Comparison of ENCODE assay signal across 10 mouse cellular contexts in genomic region chr16:87661636-87662035, GRCm38 (mm10). TPM values are rescaled to one million over a fixed set of nuclear protein-coding genes. Genes with fewer than 3 reads are reported as not detected.
A peak's percentile ranks its signal among the peaks of the same experiment; 100 is the strongest.
DNase-seq lines count a peak whose midpoint lies in the region; ATAC-seq and TF ChIP-seq lines count a peak whose summit lies in the region.
"Had no signal": no experiment of that assay in that cellular context is flagged by ENCODE, and none has a peak within 500 bp of the region (broad histone marks: within the 10 kb centered on the region; RNA-seq: fewer than 3 reads in every experiment).

No protein-coding gene starts in this region.

- no peak overlapping the region; the same call in 1 of the 2 replicates for H3K4me3 ChIP-seq in lung, embryonic 16.5 days (ENCODE audit: low read length)
- no peak overlapping the region for H3K4me3 ChIP-seq in liver, embryonic 14.5 days (ENCODE audit: insufficient read depth in 1 of 2, low read depth in 2 of 2, low read length in 2 of 2)

- H3K27ac ChIP-seq in lung, embryonic 16.5 days (ENCODE audit: low read length) = peak overlapping the region; percentile 70
- no peak overlapping the region for H3K27ac ChIP-seq in liver, embryonic 14.5 days

- no peaks in the 10 kb centered on the region for H3K36me3 ChIP-seq in lung, embryonic 16.5 days (ENCODE audit: control insufficient read depth, insufficient read depth, low read length)
- H3K36me3 ChIP-seq in liver, embryonic 14.5 days (replicated peaks; ENCODE audit: control insufficient read depth, insufficient read depth, low read depth) = no peaks in the 10 kb centered on the region

- WGBS in lung, embryonic 16.5 days = 71% methylated on average over 8 of the region's 8 CpGs
- 17% methylated on average over 8 of the region's 8 CpGs for WGBS in liver, embryonic 14.5 days (ENCODE audit: insufficient replicate concordance)

- intact Hi-C loops in heart, postnatal 25 days (cut with DNase I) = loop anchor here (5.0 kb wide), 1 partner anchor 36 kb away; the partner anchor contains the start of gene Bach1

- no peak for TF ChIP-seq EP300 in liver, embryonic 14.5 days (IDR thresholded peaks at IDR 0.05; ENCODE audit: low read depth)

- peaks cover 3% of the 10 kb centered on the region; the same call in 1 of the 2 replicates for H3K4me1 ChIP-seq in lung, embryonic 16.5 days (replicated peaks; ENCODE audit: control insufficient read depth, insufficient read depth, low read length)
- peaks cover 0 to 8% of the 10 kb centered on the region in 2 experiments; a peak in 2 of 4 replicates for H3K4me1 ChIP-seq in liver, embryonic 14.5 days (replicated peaks; ENCODE audit: control insufficient read depth in 2 of 2, insufficient read depth in 2 of 2, low read length in 1 of 2)

- no peak for ATAC-seq in lung, embryonic 16.5 days (ENCODE audit: low read depth)
- ATAC-seq in liver, embryonic 14.5 days (ENCODE audit: insufficient read depth) = no peak
- ATAC-seq: forebrain, postnatal 0 days had no signal

- TF ChIP-seq CTCF in liver, embryonic 14.5 days (IDR thresholded peaks at IDR 0.05; ENCODE audit: low read depth) = no peak

- H3K9ac ChIP-seq in lung, embryonic 16.5 days (ENCODE audit: low read length) = no peak overlapping the region
- H3K9ac ChIP-seq in liver, embryonic 14.5 days (replicated peaks) = no peak overlapping the region
- H3K9ac ChIP-seq: forebrain, postnatal 0 days had no signal

- peak; percentile 87 for DNase-seq in heart, adult 11 months
- no peak for DNase-seq in heart, postnatal 25 days (ENCODE audit: low spot score)
- DNase-seq in lung, postnatal 25 days (ENCODE audit: low spot score) = no peak
- DNase-seq in liver, embryonic 14.5 days (ENCODE audit: low read depth in 3 of 3, low spot score in 3 of 3) = no peak
- peak; percentile 87 for DNase-seq in thymus, postnatal 14 days
- DNase-seq in urinary bladder, postnatal 25 days (ENCODE audit: low spot score) = no peak
- DNase-seq in cerebellum, adult 18-20 months = no peak
- DNase-seq: cerebellum, adult 9-10 months; forebrain, postnatal 0 days had no signal

- peak overlapping the region; percentile 42 for H3K4me2 ChIP-seq in lung, embryonic 16.5 days (ENCODE audit: low read depth, low read length)
- peak overlapping the region; percentile 24 for H3K4me2 ChIP-seq in liver, embryonic 14.5 days (ENCODE audit: low read depth)

- no peaks in the 10 kb centered on the region for H3K9me3 ChIP-seq in lung, embryonic 16.5 days (ENCODE audit: control insufficient read depth, low read length)
- no peaks in the 10 kb centered on the region for H3K9me3 ChIP-seq in liver, embryonic 14.5 days (ENCODE audit: control insufficient read depth, low read length)

- H3K27me3 ChIP-seq in lung, embryonic 16.5 days (ENCODE audit: control insufficient read depth, insufficient read depth, low read depth, low read length) = no peaks in the 10 kb centered on the region
- H3K27me3 ChIP-seq in liver, embryonic 14.5 days (ENCODE audit: control insufficient read depth, insufficient read depth, low read length) = no peaks in the 10 kb centered on the region

RNA-seq across cellular contexts. Expression of gene Bach1, which starts 37.1 kb away (rescaled TPM):
- 10 to 100 TPM; 25.8 to 33.0 TPM for total RNA-seq in heart, postnatal 25 days (2021)
- 7.8 and 8.8 TPM in 2 replicates for polyA plus RNA-seq in lung, embryonic 16.5 days (2015; fragmentation: Nextera tagmentation; extraction: Ambion mirVana)
- polyA plus RNA-seq in liver, embryonic 14.5 days (2012; rRNA removed) = 4.0 and 5.4 TPM in 2 replicates
- 4.2 and 5.8 TPM in 2 replicates for polyA plus RNA-seq in liver, embryonic 14.5 days (2014; fragmentation: Nextera tagmentation; extraction: Ambion mirVana)

Comparison
In these comparisons a context has a peak if more than half of its experiments do, and no peak if none do; other contexts are left out.
1. DNase-seq: peak in heart, adult 11 months (single experiment) and thymus, postnatal 14 days (single experiment); none in heart, postnatal 25 days (single experiment), lung, postnatal 25 days (single experiment), liver, embryonic 14.5 days (0 of 3), urinary bladder, postnatal 25 days (single experiment) and cerebellum, adult 18-20 months (0 of 2).